Mouse (Mus musculus): ENCODE data around the gene Elmo1. TPM values are rescaled to one million over a fixed set of nuclear protein-coding genes. Genes with fewer than 3 reads are reported as not detected.

The Elmo1 gene
- polyA plus RNA-seq, 1 experiment: 0.01 TPM

- Histone ChIP-seq H3K4me1 (ENCODE audit: control insufficient read depth) (no peaks in the 10 kb centered on the region), H3K4me3 (replicated peaks) (no peak overlapping the region), H3K36me3 (ENCODE audit: control insufficient read depth) (no peaks in the 10 kb centered on the region), H3K9me3 (ENCODE audit: control insufficient read depth, low read length) (no peaks in the 10 kb centered on the region), H3K27me3 (ENCODE audit: control insufficient read depth) (no peaks in the 10 kb centered on the region)
- TF ChIP-seq GATA1 (IDR thresholded peaks at IDR 0.05; ENCODE audit: low read length) (no peak), TAL1 (IDR thresholded peaks at IDR 0.05; ENCODE audit: low read length) (no peak)
Observed at GRCm38 (mm10) chr13:20204165-20204564, 113.8 kb downstream of the Elmo1 start.

DNA sequence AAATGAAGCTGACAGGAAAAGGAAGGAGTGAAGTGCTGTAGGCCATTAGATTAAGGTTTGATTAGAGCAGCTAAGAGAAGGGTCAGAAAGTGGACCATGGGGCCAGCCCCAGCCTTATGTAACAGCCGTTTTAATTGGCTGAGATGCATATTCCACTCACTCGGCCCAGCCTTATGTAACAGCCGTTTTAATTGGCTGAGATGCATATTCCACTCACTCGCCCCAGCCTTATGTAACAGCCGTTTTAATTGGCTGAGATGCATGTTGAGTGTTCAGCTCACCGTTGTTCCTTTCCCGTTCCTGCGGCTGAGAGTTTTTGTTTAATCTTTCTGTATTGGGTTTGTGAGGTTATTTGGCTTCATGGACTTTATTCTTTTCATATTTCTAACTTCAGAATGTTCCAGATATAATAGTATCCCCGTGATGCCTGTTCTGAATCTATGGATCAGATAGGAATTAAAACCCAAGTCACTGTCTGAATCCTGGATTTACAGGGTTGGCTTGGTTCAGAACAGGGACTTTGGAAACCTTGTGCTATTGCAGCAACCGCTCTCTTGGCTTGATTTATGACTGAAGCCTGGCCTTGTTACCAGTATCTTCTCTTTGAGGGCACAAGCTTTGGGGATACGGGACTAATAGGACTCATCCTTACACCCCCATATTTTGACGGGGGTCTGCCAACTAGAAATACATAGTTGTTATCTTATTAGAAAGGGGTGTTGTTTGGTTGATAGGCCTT lies 114.8 kb downstream of the Elmo1 start:
- Histone ChIP-seq H3K9me3 (ENCODE audit: control insufficient read depth, low read length) (no peaks in the 10 kb centered on the region), H3K36me3 (ENCODE audit: control insufficient read depth) (no peaks in the 10 kb centered on the region)

GRCm38 (mm10) chr13:20205746-20206145 lies 115.3 kb downstream of the Elmo1 start:
- Histone ChIP-seq H3K36me3 (ENCODE audit: control insufficient read depth) (no peaks in the 10 kb centered on the region), H3K4me3 (replicated peaks) (no peak overlapping the region), H3K27me3 (ENCODE audit: control insufficient read depth) (no peaks in the 10 kb centered on the region), H3K4me1 (ENCODE audit: control insufficient read depth) (no peaks in the 10 kb centered on the region), H3K9me3 (ENCODE audit: control insufficient read depth, low read length) (no peaks in the 10 kb centered on the region)
- TF ChIP-seq TAL1 (IDR thresholded peaks at IDR 0.05; ENCODE audit: low read length) (no peak), GATA1 (IDR thresholded peaks at IDR 0.05; ENCODE audit: low read length) (no peak)

More for the DNA sequence above, 114.8 kb downstream of the Elmo1 start:
- TF ChIP-seq TAL1 (IDR thresholded peaks at IDR 0.05; ENCODE audit: low read length) (no peak), GATA1 (IDR thresholded peaks at IDR 0.05; ENCODE audit: low read length) (no peak)
- Histone ChIP-seq H3K4me1 (ENCODE audit: control insufficient read depth) (no peaks in the 10 kb centered on the region), H3K27me3 (ENCODE audit: control insufficient read depth) (no peaks in the 10 kb centered on the region), H3K4me3 (replicated peaks) (no peak overlapping the region)

DNA sequence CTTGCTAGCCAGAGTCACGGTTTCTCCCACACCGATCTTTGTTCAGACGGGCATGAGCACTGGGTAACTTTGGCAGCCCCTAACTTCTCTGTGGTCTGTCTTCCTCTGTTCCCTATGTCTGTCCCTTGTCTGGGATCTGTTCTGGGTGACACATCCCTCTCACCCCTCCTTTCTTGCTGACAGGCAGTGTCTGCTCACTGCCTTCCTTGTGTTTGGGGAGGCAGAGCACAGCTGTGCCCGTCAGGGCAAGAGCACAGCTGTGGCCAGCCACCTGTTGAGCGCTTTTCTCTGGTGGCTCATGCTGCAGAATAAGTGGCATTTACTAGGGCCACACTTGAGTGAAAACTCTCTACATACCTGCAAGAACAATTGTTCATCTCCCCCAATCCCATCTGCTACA lies 116.7 kb downstream of the Elmo1 start:
- Histone ChIP-seq H3K27me3 (ENCODE audit: control insufficient read depth) (no peaks in the 10 kb centered on the region), H3K36me3 (ENCODE audit: control insufficient read depth) (no peaks in the 10 kb centered on the region), H3K9me3 (ENCODE audit: control insufficient read depth, low read length) (no peaks in the 10 kb centered on the region), H3K4me3 (replicated peaks) (no peak overlapping the region), H3K4me1 (ENCODE audit: control insufficient read depth) (no peaks in the 10 kb centered on the region)
- TF ChIP-seq TAL1 (IDR thresholded peaks at IDR 0.05; ENCODE audit: low read length) (no peak), GATA1 (IDR thresholded peaks at IDR 0.05; ENCODE audit: low read length) (no peak)

DNA sequence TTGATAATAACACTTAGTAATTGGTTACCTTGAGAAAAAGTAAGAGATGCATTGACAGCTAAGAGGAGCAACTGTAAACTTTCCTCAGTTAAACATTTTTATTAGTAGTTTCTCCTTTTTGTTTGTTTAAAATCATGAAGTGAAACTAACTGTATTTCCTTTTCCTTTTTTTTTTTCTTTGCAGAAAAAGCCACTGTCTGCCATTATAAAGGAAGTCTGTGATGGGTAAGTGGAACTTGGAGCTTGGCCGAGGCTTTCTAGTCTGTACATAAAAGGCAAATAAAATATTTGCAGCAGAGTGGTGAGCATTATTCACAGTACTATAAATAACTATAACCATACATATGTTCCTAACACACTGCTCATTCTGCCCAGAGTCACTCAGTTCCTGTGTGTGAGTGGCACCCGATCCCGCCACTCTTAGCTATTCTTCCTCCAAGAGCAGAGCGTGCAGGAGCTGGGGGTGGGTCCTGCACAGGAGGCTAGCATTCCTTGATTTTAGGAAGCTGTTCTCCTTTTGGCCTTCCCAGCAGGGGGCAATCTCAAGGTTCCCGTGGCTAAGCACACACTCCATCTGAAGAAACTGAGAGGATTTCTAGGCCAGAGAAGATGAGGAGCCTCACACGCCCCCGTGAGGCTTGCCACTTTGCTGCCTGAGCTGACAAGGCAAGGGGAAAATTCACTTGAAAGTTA lies 117.7 kb downstream of the Elmo1 start:
- H3K27me3 ChIP-seq (ENCODE audit: control insufficient read depth): no peaks in the 10 kb centered on the region
- H3K4me3 ChIP-seq (replicated peaks): no peak overlapping the region
- TF ChIP-seq TAL1 (IDR thresholded peaks at IDR 0.05; ENCODE audit: low read length): no peak
- no peak for TF ChIP-seq GATA1 (IDR thresholded peaks at IDR 0.05; ENCODE audit: low read length)
- no peaks in the 10 kb centered on the region for H3K9me3 ChIP-seq (ENCODE audit: control insufficient read depth, low read length)
- H3K36me3 ChIP-seq (ENCODE audit: control insufficient read depth): no peaks in the 10 kb centered on the region
- H3K4me1 ChIP-seq (ENCODE audit: control insufficient read depth): no peaks in the 10 kb centered on the region

DNA sequence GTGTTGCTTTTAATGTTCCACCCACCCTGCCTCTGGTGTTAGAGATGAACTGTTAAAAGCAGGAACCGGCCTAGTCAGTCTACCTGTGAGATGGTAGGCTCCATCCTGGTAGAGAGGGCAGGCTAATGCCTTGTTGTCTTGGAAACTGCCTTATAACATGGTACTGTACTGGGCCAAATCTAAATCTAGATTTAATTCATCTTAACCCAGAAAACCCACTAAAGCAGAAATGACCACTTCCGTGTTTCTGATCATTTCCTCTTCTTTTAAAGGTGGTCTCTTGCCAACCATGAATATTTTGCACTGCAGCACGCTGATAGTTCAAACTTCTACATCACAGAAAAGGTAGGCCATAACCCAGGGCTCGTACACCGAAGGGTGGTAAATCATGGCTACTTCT lies 118.5 kb downstream of the Elmo1 start:
- TF ChIP-seq GATA1 (IDR thresholded peaks at IDR 0.05; ENCODE audit: low read length): no peak
- TF ChIP-seq TAL1 (IDR thresholded peaks at IDR 0.05; ENCODE audit: low read length): no peak
- no peak overlapping the region for H3K4me3 ChIP-seq (replicated peaks)
- H3K4me1 ChIP-seq (ENCODE audit: control insufficient read depth): no peaks in the 10 kb centered on the region
- no peaks in the 10 kb centered on the region for H3K36me3 ChIP-seq (ENCODE audit: control insufficient read depth)
- H3K27me3 ChIP-seq (ENCODE audit: control insufficient read depth): no peaks in the 10 kb centered on the region
- no peaks in the 10 kb centered on the region for H3K9me3 ChIP-seq (ENCODE audit: control insufficient read depth, low read length)

GRCm38 (mm10) chr13:20211780-20212179 lies 121.4 kb downstream of the Elmo1 start:
- H3K36me3 ChIP-seq (ENCODE audit: control insufficient read depth): no peaks in the 10 kb centered on the region
- no peak for TF ChIP-seq TAL1 (IDR thresholded peaks at IDR 0.05; ENCODE audit: low read length)
- TF ChIP-seq GATA1 (IDR thresholded peaks at IDR 0.05; ENCODE audit: low read length): no peak

GRCm38 (mm10) chr13:20212665-20213064 lies 122.3 kb downstream of the Elmo1 start:
- H3K4me3 ChIP-seq (replicated peaks): no peak overlapping the region
- TF ChIP-seq GATA1 (IDR thresholded peaks at IDR 0.05; ENCODE audit: low read length): no peak
- TF ChIP-seq TAL1 (IDR thresholded peaks at IDR 0.05; ENCODE audit: low read length): no peak
- H3K9me3 ChIP-seq (ENCODE audit: control insufficient read depth, low read length): no peaks in the 10 kb centered on the region
- no peaks in the 10 kb centered on the region for H3K4me1 ChIP-seq (ENCODE audit: control insufficient read depth)
- no peaks in the 10 kb centered on the region for H3K27me3 ChIP-seq (ENCODE audit: control insufficient read depth)
- H3K36me3 ChIP-seq (ENCODE audit: control insufficient read depth): no peaks in the 10 kb centered on the region

More at GRCm38 (mm10) chr13:20211780-20212179, 121.4 kb downstream of the Elmo1 start:
- Histone ChIP-seq H3K9me3 (ENCODE audit: control insufficient read depth, low read length) (no peaks in the 10 kb centered on the region), H3K27me3 (ENCODE audit: control insufficient read depth) (no peaks in the 10 kb centered on the region), H3K4me3 (replicated peaks) (no peak overlapping the region), H3K4me1 (ENCODE audit: control insufficient read depth) (no peaks in the 10 kb centered on the region)

- H3K36me3 ChIP-seq (ENCODE audit: control insufficient read depth): no peaks in the 10 kb centered on the region
- no peaks in the 10 kb centered on the region for H3K9me3 ChIP-seq (ENCODE audit: control insufficient read depth, low read length)
- no peak overlapping the region for H3K4me3 ChIP-seq (replicated peaks)
- no peak for TF ChIP-seq GATA1 (IDR thresholded peaks at IDR 0.05; ENCODE audit: low read length)
- no peak for TF ChIP-seq TAL1 (IDR thresholded peaks at IDR 0.05; ENCODE audit: low read length)
- no peaks in the 10 kb centered on the region for H3K27me3 ChIP-seq (ENCODE audit: control insufficient read depth)
- H3K4me1 ChIP-seq (ENCODE audit: control insufficient read depth): no peaks in the 10 kb centered on the region
Observed at GRCm38 (mm10) chr13:20213861-20214260, 123.5 kb downstream of the Elmo1 start.
